Mouse (Mus musculus) neural tube, embryonic 11.5 days (tissue): ENCODE results near the gene Phyhipl. TPM values are rescaled to one million over a fixed set of nuclear protein-coding genes. Genes with fewer than 3 reads are reported as not detected.

Experiments used
- ATAC-seq: fragments of 200-750 bp; cut with Nextera tagmentation; 2 replicates; pipeline ENCODE4 v1.8.0; 2017; ENCODE audit warnings: moderate number of reproducible peaks, mild to moderate bottlenecking, moderate TSS enrichment, moderate library complexity; ENCODE audit not compliant: insufficient read depth, low FRiP score, low TSS enrichment
- DNase-seq: peaks from one replicate; pipeline ENCODE4 v3.0.0-alpha.2; 2015; ENCODE audit warnings: low spot score
- H3K27ac ChIP-seq: fragments of 300-500 bp; sonication (generic); 2 replicates; pipeline ENCODE4 v1.5.1; 2014; ENCODE audit warnings: low read depth, mild to moderate bottlenecking, low read length
- H3K27me3 ChIP-seq: fragments of 300-500 bp; sonication (generic); 2 replicates; pipeline ENCODE4 v1.6.1; 2014; ENCODE audit warnings: mild to moderate bottlenecking, low read length, mixed read lengths; ENCODE audit not compliant: control insufficient read depth, insufficient read depth
- H3K36me3 ChIP-seq: fragments of 300-500 bp; sonication (generic); 2 replicates; pipeline ENCODE4 v1.6.1; 2014; ENCODE audit warnings: mild to moderate bottlenecking, low read length, moderate library complexity, mixed read lengths; ENCODE audit not compliant: control insufficient read depth, insufficient read depth
- H3K4me1 ChIP-seq: fragments of 300-500 bp; sonication (generic); 2 replicates; pipeline ENCODE4 v1.6.1; 2014; ENCODE audit warnings: low read length, mixed read lengths; ENCODE audit not compliant: control insufficient read depth, insufficient read depth
- H3K4me2 ChIP-seq: fragments of 300-500 bp; sonication (generic); 2 replicates; pipeline ENCODE4 v1.6.1; 2014; ENCODE audit warnings: low read depth, mild to moderate bottlenecking, moderate library complexity
- H3K4me3 ChIP-seq: fragments of 300-500 bp; sonication (generic); 2 replicates; pipeline ENCODE4 v1.5.1; 2014; ENCODE audit warnings: low read depth, low read length
- H3K9ac ChIP-seq: fragments of 300-500 bp; sonication (generic); 2 replicates; pipeline ENCODE4 v1.6.1; 2014; ENCODE audit warnings: mild to moderate bottlenecking, low read length
- H3K9me3 ChIP-seq: fragments of 300-500 bp; sonication (generic); 2 replicates; pipeline ENCODE4 v1.6.1; 2016; ENCODE audit warnings: low read length; ENCODE audit not compliant: control insufficient read depth
- WGBS: fragments of 180-500 bp; shearing (Covaris S2); extraction: QIAGEN DNeasy Blood & Tissue Kit; methylation state at CpG from one replicate; pipeline ENCODE4 v1.1.7; 2014; 5-methylcytosine and 5-hydroxymethylcytosine counted together
- polyA plus RNA-seq: library from polyadenylated mRNA; unstranded; fragments of >200 nt; fragmentation: Nextera tagmentation; extraction: Ambion mirVana; gene quantifications from 2 replicates; pipeline ENCODE4 v1.2.1, GENCODE M21; 2014

Phyhipl gene
- polyA plus RNA-seq, 1 experiment from 2014 or later: 166 TPM

DNA sequence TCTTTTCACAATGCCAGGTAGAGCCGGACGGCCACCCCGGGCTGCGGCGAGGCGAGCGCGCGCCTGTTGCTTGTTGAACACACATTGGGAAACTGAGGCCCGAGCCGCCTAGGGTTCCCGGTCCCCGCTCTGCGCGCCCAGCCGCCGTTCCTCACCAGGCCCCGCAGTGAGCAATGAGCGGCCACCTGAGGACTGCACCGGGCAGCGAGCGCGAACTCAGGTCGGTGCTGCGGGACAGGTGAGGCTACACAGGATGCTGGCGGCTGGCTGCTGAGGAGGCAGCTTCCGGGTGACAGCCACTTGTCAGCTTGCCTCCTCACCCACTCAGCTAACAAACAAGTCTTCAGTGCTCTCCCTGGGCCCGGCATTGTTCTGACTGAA lies 55.9 kb downstream of the Phyhipl start:
- Histone ChIP-seq H3K9me3 (no peaks in the 10 kb centered on the region), H3K4me1 (0 out of 2 replicates have a peak, but pooled peaks cover 3% of the 10 kb centered on the region), H3K9ac (peak overlapping the region; percentile 94), H3K4me2 (peak overlapping the region; percentile 90), H3K27me3 (no peaks in the 10 kb centered on the region), H3K4me3 (peak overlapping the region; percentile 83), H3K36me3 (no peaks in the 10 kb centered on the region), H3K27ac (peak overlapping the region; percentile 92)
- DNase-seq (no peak), ATAC-seq (peak; percentile 32)
- WGBS: under 1% methylated on average over 28 of the region's 28 CpGs

DNA sequence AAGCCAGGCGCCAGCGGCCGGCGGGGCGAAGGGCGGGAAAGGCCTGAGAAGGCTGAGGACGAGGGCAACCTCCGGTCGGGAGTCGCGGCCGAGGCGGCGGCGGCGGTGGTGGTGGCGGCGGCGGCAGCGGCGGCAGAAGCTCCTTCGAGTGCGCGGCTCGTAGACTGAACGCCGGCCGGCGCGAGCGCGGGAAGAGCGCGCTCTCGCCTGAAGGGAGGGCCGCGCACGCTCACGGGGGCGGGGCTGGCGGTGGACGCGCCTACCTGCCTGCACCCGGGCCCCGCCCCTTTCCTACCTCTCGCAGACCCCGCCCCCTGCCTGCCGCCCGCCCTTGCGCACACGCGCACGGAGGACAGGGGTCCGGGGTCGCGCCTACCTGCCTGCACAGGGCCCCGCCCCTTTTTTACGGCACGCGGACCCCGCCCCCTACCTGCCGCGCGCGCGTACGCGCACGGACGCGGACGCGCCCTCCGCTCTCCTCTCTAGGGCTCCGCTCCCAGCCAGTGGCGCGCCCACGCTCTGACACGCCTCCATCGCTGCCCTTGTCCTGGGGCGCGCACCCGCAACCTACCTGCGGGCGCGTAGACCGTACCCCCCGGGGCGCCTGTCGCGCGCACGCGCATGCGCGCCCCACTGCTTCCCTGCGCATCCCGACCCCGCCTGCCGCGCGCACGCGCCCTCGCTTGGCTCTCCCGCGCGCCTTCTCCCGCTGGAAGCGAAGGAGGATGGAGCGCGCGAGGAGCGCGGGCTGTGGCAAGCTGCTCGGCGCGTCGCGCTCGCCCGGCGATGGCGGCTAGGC lies 56.4 kb downstream of the Phyhipl start:
- WGBS: under 1% methylated on average over 87 of the region's 124 CpGs
- no peaks in the 10 kb centered on the region for H3K27me3 ChIP-seq
- H3K4me1 ChIP-seq: 0 out of 2 replicates have a peak, but pooled peaks cover 3% of the 10 kb centered on the region
- H3K9me3 ChIP-seq: no peaks in the 10 kb centered on the region
- DNase-seq: peak; percentile 93
- peak; percentile 91 for ATAC-seq
- H3K4me2 ChIP-seq: peak overlapping the region; percentile 90
- peak overlapping the region; percentile 83 for H3K4me3 ChIP-seq
- no peaks in the 10 kb centered on the region for H3K36me3 ChIP-seq
- peak overlapping the region; percentile 94 for H3K9ac ChIP-seq
- H3K27ac ChIP-seq: peak overlapping the region; percentile 92

DNA sequence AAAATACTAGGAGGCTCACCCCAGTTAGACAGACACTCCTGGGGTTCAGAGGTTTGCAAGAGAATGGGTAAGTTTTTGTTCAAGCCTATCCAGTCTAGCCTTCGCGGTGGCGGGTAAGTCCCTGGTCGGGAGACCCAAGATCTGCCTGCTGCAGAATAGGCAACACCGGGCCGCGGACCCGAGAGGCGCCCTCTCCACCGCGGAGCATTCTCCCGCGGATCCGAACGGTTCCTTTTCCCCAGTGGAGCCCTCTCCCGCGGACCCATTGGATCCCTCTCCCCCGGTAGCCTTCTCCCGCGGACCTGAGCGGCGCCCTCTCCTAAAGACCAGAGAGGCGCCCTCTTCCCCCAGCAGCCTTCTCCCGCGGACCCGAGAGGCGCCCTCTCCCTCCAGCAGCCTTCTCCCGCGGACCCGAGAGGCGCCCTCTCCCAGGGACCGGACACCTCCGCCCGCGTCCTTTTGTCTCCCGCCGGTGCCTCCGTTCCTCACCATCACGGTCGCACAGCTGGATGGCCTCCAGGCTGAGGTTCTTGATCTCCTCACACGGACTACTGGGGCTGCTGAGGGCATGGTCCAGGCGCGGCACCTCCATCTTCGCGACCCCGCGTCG lies 57.1 kb downstream of the Phyhipl start:
- H3K4me3 ChIP-seq: peak overlapping the region; percentile 83
- 0 out of 2 replicates have a peak, but pooled peaks cover 3% of the 10 kb centered on the region for H3K4me1 ChIP-seq
- H3K9me3 ChIP-seq: no peaks in the 10 kb centered on the region
- H3K27me3 ChIP-seq: no peaks in the 10 kb centered on the region
- H3K27ac ChIP-seq: peak overlapping the region; percentile 92
- peak; percentile 74 for DNase-seq
- peak; percentile 69 for ATAC-seq
- no peaks in the 10 kb centered on the region for H3K36me3 ChIP-seq
- WGBS: 0% methylated on average over 47 of the region's 48 CpGs
- H3K4me2 ChIP-seq: peak overlapping the region; percentile 90
- peak overlapping the region; percentile 94 for H3K9ac ChIP-seq

DNA sequence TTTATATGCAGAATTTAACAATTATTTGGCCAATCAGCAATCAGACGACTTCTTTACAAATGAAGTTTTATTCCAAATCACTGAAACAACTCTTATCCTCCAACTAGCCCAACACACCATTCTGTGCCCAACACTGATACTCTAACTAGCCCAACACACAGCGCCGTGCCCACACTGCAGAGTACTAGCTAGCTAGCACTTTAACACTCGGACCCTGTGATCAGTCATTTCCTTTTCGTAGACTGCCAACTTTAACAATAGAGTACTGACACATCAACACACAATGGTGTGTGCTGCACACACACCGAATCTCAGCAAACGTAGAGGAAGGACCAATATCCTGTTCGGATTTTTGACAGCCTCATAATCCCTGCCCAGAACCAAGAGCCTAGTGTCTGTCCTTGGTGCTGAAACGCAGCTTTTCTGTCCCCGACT lies 57.7 kb downstream of the Phyhipl start:
- peak overlapping the region; percentile 83 for H3K4me3 ChIP-seq
- H3K4me1 ChIP-seq: 0 out of 2 replicates have a peak, but pooled peaks cover 3% of the 10 kb centered on the region
- ATAC-seq: peak; percentile 14; the same call in 1 of the 2 replicates
- H3K4me2 ChIP-seq: peak overlapping the region; percentile 90
- H3K9me3 ChIP-seq: no peaks in the 10 kb centered on the region
- H3K27ac ChIP-seq: peak overlapping the region; percentile 92
- no peaks in the 10 kb centered on the region for H3K27me3 ChIP-seq
- 13% methylated on average over 10 of the region's 10 CpGs for WGBS
- no peak for DNase-seq
- H3K36me3 ChIP-seq: no peaks in the 10 kb centered on the region
- peak overlapping the region; percentile 94 for H3K9ac ChIP-seq

DNA sequence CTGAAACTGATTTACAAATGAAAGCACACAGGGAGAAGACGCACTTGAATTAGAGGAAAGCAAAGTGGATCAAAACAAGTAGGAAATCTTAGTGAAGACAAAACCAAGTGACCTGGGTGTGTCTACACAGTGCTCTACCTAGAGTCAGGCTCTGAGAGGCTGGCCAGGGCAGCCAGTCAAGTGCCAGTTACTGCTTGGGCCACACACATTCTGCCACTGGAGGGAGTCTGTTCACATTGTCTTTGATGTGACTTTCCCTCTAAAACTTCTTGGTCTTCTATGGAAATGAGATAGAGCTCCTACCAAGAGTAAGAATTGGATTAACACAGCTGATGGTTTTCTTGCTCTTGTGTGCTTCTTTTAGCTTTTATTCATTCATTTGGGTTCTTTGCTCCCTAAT lies 61.8 kb downstream of the Phyhipl start:
- DNase-seq (peak; percentile 30), ATAC-seq (no peak)
- Histone ChIP-seq H3K9me3 (no peaks in the 10 kb centered on the region), H3K27ac (no peak overlapping the region), H3K36me3 (no peaks in the 10 kb centered on the region), H3K9ac (no peak overlapping the region), H3K27me3 (no peaks in the 10 kb centered on the region), H3K4me2 (no peak overlapping the region), H3K4me1 (no peaks in the 10 kb centered on the region), H3K4me3 (no peak overlapping the region)
- WGBS: 58% methylated on average over 1 of the region's 1 CpGs

DNA sequence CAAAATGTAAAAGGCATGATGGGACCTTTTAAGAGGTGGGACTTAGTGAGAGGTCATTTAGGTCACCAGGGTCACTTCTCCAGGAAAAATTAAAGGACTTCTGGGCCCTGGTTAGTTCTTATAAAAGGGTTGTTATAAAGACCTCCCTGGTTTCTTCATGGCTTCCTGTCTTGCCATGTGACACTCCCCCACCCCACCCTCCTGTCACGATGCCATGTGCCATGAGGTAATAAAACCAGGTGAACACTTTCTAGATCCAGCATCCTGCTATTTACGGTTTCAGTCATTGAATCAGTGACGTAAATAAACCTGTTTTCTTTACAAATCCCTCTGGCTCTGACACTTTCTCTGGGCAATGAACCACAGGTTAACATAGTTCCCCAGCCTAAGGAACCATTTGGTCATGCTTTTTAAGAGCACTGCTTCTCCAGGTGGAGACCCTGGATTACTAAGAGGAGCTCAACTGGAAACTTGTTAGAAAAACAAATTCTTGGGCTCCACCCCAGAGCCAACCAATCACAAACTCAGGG lies 68.8 kb downstream of the Phyhipl start:
- H3K36me3 ChIP-seq: no peaks in the 10 kb centered on the region
- no peaks in the 10 kb centered on the region for H3K9me3 ChIP-seq
- DNase-seq: no peak
- H3K9ac ChIP-seq: no peak overlapping the region
- no peaks in the 10 kb centered on the region for H3K4me1 ChIP-seq
- ATAC-seq: no peak
- no peak overlapping the region for H3K4me2 ChIP-seq
- no peak overlapping the region for H3K27ac ChIP-seq
- H3K27me3 ChIP-seq: no peaks in the 10 kb centered on the region
- WGBS: 70% methylated on average over 3 of the region's 3 CpGs
- no peak overlapping the region for H3K4me3 ChIP-seq

DNA sequence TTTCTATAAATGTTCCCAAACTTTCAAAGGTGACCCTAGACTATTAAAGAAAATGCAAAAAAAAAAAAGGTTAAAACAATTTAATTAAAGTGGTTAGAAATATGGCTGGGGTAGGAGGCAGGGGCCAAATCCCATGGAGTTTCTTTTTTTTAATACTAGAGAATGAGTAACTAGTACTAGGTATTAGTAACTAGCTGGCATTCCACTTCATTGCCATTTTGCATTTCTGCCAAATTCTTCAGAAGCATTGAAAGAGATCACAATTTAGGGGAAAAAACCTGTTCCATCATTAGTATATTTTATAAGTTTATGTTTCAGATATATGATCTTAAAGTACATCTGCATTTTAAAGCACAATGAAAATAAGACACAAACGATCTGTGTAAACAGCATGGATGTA lies 71.6 kb downstream of the Phyhipl start:
- Histone ChIP-seq H3K9me3 (no peaks in the 10 kb centered on the region), H3K4me2 (no peak overlapping the region), H3K4me1 (no peaks in the 10 kb centered on the region), H3K36me3 (no peaks in the 10 kb centered on the region), H3K27ac (no peak overlapping the region), H3K27me3 (no peaks in the 10 kb centered on the region), H3K4me3 (no peak overlapping the region), H3K9ac (no peak overlapping the region)
- 88% methylated on average over 1 of the region's 1 CpGs for WGBS
- ATAC-seq (no peak), DNase-seq (no peak)

DNA sequence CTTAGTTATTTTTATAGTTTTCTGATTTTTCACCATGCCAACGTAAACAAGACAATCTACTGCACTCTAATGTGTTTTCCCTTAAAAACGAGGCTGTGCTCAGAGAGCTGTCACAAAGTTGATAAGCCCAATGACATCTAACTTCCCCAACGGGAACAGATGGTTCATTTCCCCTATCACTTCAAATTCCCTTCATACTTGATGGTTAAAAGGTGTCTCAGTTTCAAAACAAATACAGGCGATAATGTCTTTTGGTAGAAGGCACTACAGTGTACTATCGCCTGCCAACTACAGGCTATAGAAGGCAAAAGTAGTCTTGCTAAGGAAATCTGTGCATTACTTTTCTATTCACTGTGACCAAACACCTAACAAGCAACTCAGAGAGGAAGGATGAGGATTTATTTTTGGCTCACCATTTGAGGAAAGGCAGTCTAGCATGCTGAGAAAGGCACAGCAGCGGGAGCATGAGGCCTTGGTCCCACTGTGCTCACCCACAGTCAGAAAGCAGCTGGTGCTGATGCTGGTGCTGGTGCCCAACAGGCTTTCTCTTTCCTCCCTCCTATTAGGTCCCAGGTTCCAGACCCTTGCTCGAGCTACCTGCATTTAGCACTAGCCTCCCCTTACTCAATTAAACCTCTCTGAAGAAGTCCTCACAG lies 74.1 kb downstream of the Phyhipl start:
- no peaks in the 10 kb centered on the region for H3K36me3 ChIP-seq
- no peaks in the 10 kb centered on the region for H3K4me1 ChIP-seq
- H3K4me3 ChIP-seq: no peak overlapping the region
- H3K9ac ChIP-seq: no peak overlapping the region
- DNase-seq: no peak
- no peak overlapping the region for H3K4me2 ChIP-seq
- no peaks in the 10 kb centered on the region for H3K9me3 ChIP-seq
- ATAC-seq: no peak
- 80% methylated on average over 7 of the region's 7 CpGs for WGBS
- H3K27me3 ChIP-seq: no peaks in the 10 kb centered on the region
- no peak overlapping the region for H3K27ac ChIP-seq
